Mouse (Mus musculus) brain, embryonic 14.5 days (tissue): ENCODE measurements at regions not wholly inside any gene's neighbourhood (a gene's known extent, or its start where the extent isn't known, plus 50 kb on each side); places are given as distances from the start of the nearest gene placed in this dataset.

Experiments
- DNase-seq: peaks from one replicate; pipeline ENCODE4 v3.0.0-alpha.2; 2011; ENCODE audit warnings: low read depth
- CTCF ChIP-seq: fragments of 200-500 bp; IDR thresholded peaks from 2 replicates; pipeline ENCODE4 v1.5.1; 2012; ENCODE audit warnings: inconsistent platforms, mild to moderate bottlenecking, moderate library complexity, borderline replicate concordance; ENCODE audit not compliant: insufficient read depth, insufficient read length; ENCODE audit errors: extremely low read depth
- POLR2A ChIP-seq: fragments of 200-500 bp; IDR thresholded peaks from 2 replicates; pipeline ENCODE4 v1.6.1; 2012; ENCODE audit warnings: mild to moderate bottlenecking, inconsistent platforms, borderline replicate concordance; ENCODE audit not compliant: poor library complexity, insufficient read depth, insufficient read length, severe bottlenecking; ENCODE audit errors: extremely low read depth

GRCm38 (mm10) chrX:47229506-47229905 lies 663.3 kb downstream of the Smarca1 start:
- peak; percentile 60 for DNase-seq
- TF ChIP-seq CTCF (no peak), POLR2A (no peak)

- DNase-seq: no peak
- TF ChIP-seq CTCF: no peak
- TF ChIP-seq POLR2A: no peak
These were observed 709.9 kb downstream of the Smarca1 start for GRCm38 (mm10) chrX:47182902-47183301.

GRCm38 (mm10) chrX:47157742-47158141 lies 735.0 kb downstream of the Smarca1 start:
- TF ChIP-seq CTCF (no peak), POLR2A (no peak)
- DNase-seq: no peak

GRCm38 (mm10) chrX:47124140-47124928 lies 768.4 kb downstream of the Smarca1 start:
- peak; percentile 75 for DNase-seq
- TF ChIP-seq POLR2A (no peak), CTCF (no peak)
